Mouse (Mus musculus) intestine, embryonic 16.5 days (tissue): Measurements from ENCODE around the gene D11Wsu47e. TPM values are rescaled to one million over a fixed set of nuclear protein-coding genes. Genes with fewer than 3 reads are reported as not detected.
"Not testable (repeated sequence)": the region's sequence is repeated elsewhere in the genome, so short reads cannot be mapped to it uniquely, and the experiment has no call there.

Source experiments
- ATAC-seq: fragments of 200-750 bp; cut with Nextera tagmentation; 2 replicates; pipeline ENCODE4 v1.8.0; 2017; ENCODE audit warnings: moderate TSS enrichment, moderate library complexity
- H3K27ac ChIP-seq: fragments of 300-500 bp; sonication (generic); 2 replicates; pipeline ENCODE4 v1.5.1; 2014; ENCODE audit warnings: mild to moderate bottlenecking, low read length
- H3K27me3 ChIP-seq: fragments of 300-500 bp; sonication (generic); replicated peaks from 2 replicates; pipeline ENCODE4 v1.6.1; 2014; ENCODE audit warnings: low read length, control low read depth, mixed read lengths; ENCODE audit not compliant: control insufficient read depth, insufficient read depth
- H3K36me3 ChIP-seq: fragments of 300-500 bp; sonication (generic); 2 replicates; pipeline ENCODE4 v1.6.1; 2014; ENCODE audit warnings: low read length, control low read depth; ENCODE audit not compliant: control insufficient read depth, insufficient read depth
- H3K4me1 ChIP-seq: fragments of 300-500 bp; sonication (generic); 2 replicates; pipeline ENCODE4 v1.6.1; 2014; ENCODE audit warnings: low read length, control low read depth, mixed read lengths; ENCODE audit not compliant: control insufficient read depth, insufficient read depth
- H3K4me2 ChIP-seq: fragments of 300-500 bp; sonication (generic); 2 replicates; pipeline ENCODE4 v1.6.1; 2014; ENCODE audit warnings: low read depth, low read length, control low read depth
- H3K4me3 ChIP-seq: fragments of 300-500 bp; sonication (generic); 2 replicates; pipeline ENCODE4 v1.5.1; 2014; ENCODE audit warnings: mild to moderate bottlenecking, low read length
- H3K9ac ChIP-seq: fragments of 300-500 bp; sonication (generic); 2 replicates; pipeline ENCODE4 v1.6.1; 2014; ENCODE audit warnings: low read depth, low read length
- H3K9me3 ChIP-seq: fragments of 300-500 bp; sonication (generic); 2 replicates; pipeline ENCODE4 v1.6.1; 2016; ENCODE audit warnings: low read length, control low read depth; ENCODE audit not compliant: control insufficient read depth
- WGBS: fragments of 180-500 bp; shearing (Covaris S2); extraction: QIAGEN DNeasy Blood & Tissue Kit; methylation state at CpG from one replicate; pipeline ENCODE4 v1.1.7; 2014; 5-methylcytosine and 5-hydroxymethylcytosine counted together
- polyA plus RNA-seq: library from polyadenylated mRNA; unstranded; fragments of >200 nt; fragmentation: Nextera tagmentation; extraction: Ambion mirVana; gene quantifications from 2 replicates; pipeline ENCODE4 v1.2.1, GENCODE M21; 2015

The D11Wsu47e gene
- polyA plus RNA-seq, 1 experiment from 2014 or later, result 14.5 TPM

DNA sequence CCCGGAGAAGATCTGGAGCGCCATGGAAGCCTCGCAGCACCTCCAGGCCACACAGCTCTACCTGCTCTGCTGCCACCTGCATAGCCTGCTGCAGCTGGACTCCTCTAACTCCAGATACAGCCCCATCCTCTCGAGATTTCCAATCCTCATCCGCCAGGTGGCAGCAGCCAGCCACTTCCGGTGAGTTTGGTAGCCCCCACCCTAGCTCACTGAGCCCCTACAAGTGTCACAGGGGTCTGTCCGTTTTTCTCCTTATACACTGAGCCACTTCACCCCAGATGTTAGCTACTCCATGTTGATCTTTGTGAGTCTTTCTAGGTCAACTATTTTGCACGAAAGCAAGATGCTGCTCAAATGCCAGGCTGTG lies 32.3 kb upstream of the D11Wsu47e start:
- H3K4me1 ChIP-seq, result peaks cover 10% of the 10 kb centered on the region
- no peaks in the 10 kb centered on the region for H3K27me3 ChIP-seq
- no peak overlapping the region for H3K4me3 ChIP-seq
- 40% methylated on average over 8 of the region's 8 CpGs for WGBS
- peak overlapping the region; percentile 35; the same call in 1 of the 2 replicates for H3K27ac ChIP-seq
- H3K9me3 ChIP-seq, result no peaks in the 10 kb centered on the region
- peaks cover 30% of the 10 kb centered on the region for H3K36me3 ChIP-seq
- ATAC-seq, result peak; percentile 17; the same call in 1 of the 2 replicates
- H3K9ac ChIP-seq, result no peak overlapping the region
- H3K4me2 ChIP-seq, result no peak overlapping the region

DNA sequence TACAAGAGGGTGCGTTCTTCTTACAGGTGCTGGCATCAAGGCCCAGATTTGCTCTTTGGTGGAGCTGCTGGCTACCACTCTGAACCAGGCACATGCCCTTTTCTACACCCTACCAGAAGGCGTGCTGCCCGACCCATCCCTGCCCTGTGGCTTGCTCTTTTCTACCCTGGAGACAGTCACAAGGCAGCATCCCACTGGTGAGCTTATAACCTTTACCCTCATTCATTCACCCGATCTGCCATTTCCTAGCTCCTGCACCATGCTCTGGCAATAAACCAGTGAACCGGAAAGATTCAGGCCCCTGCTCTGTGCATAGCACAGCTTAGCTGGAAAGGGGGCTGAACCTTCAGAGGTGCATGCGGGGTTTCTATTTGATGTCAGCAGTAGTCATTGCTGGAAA lies 31.7 kb upstream of the D11Wsu47e start:
- no peak overlapping the region for H3K9ac ChIP-seq
- no peak for ATAC-seq
- WGBS, result 86% methylated on average over 6 of the region's 6 CpGs

DNA sequence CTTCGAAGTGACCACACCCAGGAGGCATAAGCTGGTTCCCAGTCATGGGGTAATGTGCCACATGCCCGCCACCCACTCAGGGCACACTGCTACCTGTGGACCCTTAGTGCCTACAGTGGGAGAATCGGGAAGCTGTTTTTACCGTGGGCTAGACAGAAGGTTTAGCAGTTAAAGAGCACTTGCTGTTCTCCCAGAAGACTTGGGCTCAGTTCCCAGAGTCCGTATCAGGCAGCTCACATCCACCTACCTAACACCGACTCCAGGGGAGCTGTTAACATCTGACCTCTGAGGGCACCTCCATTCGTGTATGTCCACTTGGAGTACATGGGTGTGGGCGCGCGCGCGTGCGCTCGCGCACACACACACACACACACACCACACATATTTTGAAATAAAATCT lies 30.1 kb upstream of the D11Wsu47e start:
- Histone ChIP-seq H3K9ac (no peak overlapping the region), H3K4me3 (no peak overlapping the region), H3K27ac (no peak overlapping the region), H3K4me2 (no peak overlapping the region), H3K9me3 (no peaks in the 10 kb centered on the region), H3K4me1 (peaks cover 10% of the 10 kb centered on the region), H3K27me3 (no peaks in the 10 kb centered on the region), H3K36me3 (peaks cover 40% of the 10 kb centered on the region)
- no peak for ATAC-seq
- 94% methylated on average over 15 of the region's 15 CpGs for WGBS

More for the DNA sequence above, 31.7 kb upstream of the D11Wsu47e start:
- no peak overlapping the region for H3K4me3 ChIP-seq
- peaks cover 36% of the 10 kb centered on the region for H3K36me3 ChIP-seq
- peaks cover 10% of the 10 kb centered on the region for H3K4me1 ChIP-seq
- H3K9me3 ChIP-seq, result no peaks in the 10 kb centered on the region
- H3K4me2 ChIP-seq, result no peak overlapping the region
- no peak overlapping the region for H3K27ac ChIP-seq
- H3K27me3 ChIP-seq, result no peaks in the 10 kb centered on the region

DNA sequence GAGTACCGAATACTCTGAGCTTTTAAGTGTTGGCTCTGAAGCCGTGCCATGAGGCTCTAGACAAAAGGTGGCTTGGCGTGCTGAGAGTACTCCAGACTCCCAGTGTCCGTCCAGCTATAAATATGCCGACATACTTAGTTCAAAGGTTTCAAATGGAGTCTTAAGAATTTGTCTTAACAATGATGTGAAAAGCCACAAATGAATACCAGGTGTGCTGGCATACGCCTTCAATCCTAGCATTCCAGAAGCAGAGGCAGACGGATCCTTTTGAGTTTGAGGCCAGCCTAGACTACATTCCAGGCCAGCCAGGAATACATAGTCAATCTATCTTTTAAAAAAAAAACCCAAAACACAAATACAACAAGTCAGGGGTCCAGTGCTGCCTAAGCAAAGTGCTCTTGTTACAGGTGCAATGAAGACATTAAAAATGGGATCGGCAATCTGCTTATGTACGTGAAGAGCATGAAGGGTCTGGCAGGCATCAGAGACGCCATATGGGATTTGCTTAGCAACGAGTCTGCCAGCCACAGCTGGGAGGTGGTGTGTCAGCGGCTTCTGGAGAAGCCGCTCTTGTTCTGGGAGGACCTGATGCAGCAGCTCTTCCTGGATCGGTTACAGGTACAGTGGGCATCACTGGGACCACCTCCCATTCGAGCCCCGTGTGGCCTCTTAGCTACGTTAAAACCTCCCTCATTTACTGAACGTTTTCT lies 29.5 kb upstream of the D11Wsu47e start:
- 78% methylated on average over 18 of the region's 18 CpGs for WGBS
- H3K4me2 ChIP-seq, result no peak overlapping the region
- H3K27me3 ChIP-seq, result no peaks in the 10 kb centered on the region
- H3K4me1 ChIP-seq, result peaks cover 10% of the 10 kb centered on the region
- H3K27ac ChIP-seq, result no peak overlapping the region
- H3K9ac ChIP-seq, result no peak overlapping the region
- H3K9me3 ChIP-seq, result no peaks in the 10 kb centered on the region
- no peak overlapping the region for H3K4me3 ChIP-seq
- peaks cover 44% of the 10 kb centered on the region for H3K36me3 ChIP-seq
- ATAC-seq, result no peak

DNA sequence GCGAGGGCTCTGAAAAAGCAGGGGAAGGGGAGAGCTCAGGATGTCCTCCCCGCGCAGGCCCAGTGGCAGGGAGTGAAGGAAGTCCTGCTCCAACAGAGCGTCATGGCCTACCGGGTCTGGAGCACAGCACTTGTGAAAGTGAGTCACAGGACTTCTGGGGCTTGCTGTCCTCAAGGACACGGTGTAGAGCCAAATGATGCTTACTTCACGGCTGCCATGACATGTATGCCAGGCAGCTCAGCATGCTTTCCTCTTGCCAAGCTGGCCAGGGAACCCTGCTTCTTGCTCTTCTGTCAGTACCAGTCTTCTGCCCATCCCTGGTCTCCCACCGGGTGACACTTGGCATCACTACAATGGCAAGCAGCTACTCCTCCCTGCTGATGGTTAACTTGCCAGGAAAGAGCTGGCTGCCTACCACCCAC lies 27.7 kb upstream of the D11Wsu47e start:
- Histone ChIP-seq H3K4me1 (no peaks in the 10 kb centered on the region), H3K27ac (no peak overlapping the region), H3K4me3 (no peak overlapping the region), H3K36me3 (peaks cover 52% of the 10 kb centered on the region), H3K9ac (no peak overlapping the region), H3K27me3 (no peaks in the 10 kb centered on the region), H3K9me3 (no peaks in the 10 kb centered on the region), H3K4me2 (no peak overlapping the region)
- no peak for ATAC-seq
- 88% methylated on average over 8 of the region's 8 CpGs for WGBS

DNA sequence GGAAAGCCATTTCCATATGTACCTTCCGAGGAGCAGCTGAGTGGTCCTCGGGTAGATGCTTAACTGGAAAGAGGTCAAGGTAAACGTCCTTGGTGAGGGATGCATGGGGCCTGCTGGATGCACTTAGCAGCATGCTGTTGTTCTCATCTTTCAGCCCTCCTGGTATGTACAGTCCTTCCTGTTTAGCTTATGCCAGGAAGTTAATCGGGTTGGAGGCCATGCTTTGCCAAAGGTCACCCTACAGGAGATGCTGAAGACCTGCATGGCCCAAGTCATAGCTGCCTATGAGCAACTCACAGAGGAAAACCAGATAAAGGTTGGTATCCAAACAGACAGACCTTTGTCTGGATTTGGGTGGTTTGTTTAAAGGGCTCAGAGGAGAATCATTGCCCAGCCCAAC lies 27.0 kb upstream of the D11Wsu47e start:
- Histone ChIP-seq H3K27me3 (no peaks in the 10 kb centered on the region), H3K4me3 (no peak overlapping the region), H3K9ac (no peak overlapping the region), H3K4me2 (no peak overlapping the region), H3K27ac (no peak overlapping the region), H3K36me3 (peaks cover 59% of the 10 kb centered on the region), H3K4me1 (no peaks in the 10 kb centered on the region), H3K9me3 (no peaks in the 10 kb centered on the region)
- ATAC-seq, result no peak
- WGBS, result 53% methylated on average over 4 of the region's 4 CpGs

DNA sequence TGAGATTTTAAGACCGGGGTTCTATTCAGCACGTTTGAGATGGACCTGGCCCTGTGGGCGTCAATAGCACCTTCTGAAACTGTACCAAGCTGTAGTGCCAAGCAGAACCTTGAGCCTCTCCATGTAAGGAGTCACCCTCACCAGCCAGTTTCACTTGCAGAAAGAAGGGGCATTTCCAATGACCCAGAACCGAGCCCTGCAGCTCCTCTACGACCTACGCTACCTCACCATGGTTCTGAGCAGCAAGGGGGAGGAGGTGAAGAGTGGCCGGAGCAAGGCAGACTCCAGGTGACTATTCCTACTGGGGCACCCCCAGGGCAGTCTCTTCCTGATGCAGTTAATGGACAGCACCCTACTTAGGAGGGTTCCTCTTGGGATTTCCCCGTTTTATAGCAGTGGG lies 25.9 kb upstream of the D11Wsu47e start:
- Histone ChIP-seq H3K4me2 (no peak overlapping the region), H3K9me3 (no peaks in the 10 kb centered on the region), H3K27me3 (no peaks in the 10 kb centered on the region), H3K36me3 (peaks cover 51% of the 10 kb centered on the region), H3K4me3 (no peak overlapping the region), H3K27ac (no peak overlapping the region), H3K9ac (no peak overlapping the region), H3K4me1 (no peaks in the 10 kb centered on the region)
- no peak for ATAC-seq
- 81% methylated on average over 8 of the region's 8 CpGs for WGBS

DNA sequence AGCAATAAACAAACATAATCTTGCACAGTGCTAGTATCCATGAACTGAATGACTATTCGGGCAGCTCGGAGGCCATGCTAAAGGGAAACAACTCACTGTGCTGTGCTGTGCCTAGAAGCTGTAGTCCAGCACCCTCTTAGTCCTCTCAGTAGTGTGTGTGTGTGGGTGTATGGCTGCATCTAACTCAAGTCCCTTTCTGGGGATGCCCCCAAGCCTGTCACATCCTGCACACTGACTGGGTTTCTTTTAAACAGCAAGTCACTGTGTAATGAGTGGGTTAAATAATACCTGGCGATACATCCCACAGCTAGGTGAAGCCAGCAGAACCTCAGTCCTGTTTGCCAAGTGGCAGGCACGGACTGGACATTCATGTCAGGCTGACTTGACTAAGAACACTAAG lies 25.4 kb upstream of the D11Wsu47e start:
- WGBS, result 76% methylated on average over 4 of the region's 4 CpGs
- H3K27ac ChIP-seq, result no peak overlapping the region
- no peak overlapping the region for H3K4me3 ChIP-seq
- no peaks in the 10 kb centered on the region for H3K27me3 ChIP-seq
- H3K4me2 ChIP-seq, result no peak overlapping the region
- H3K36me3 ChIP-seq, result peaks cover 51% of the 10 kb centered on the region
- no peaks in the 10 kb centered on the region for H3K4me1 ChIP-seq
- H3K9ac ChIP-seq, result no peak overlapping the region
- H3K9me3 ChIP-seq, result no peaks in the 10 kb centered on the region
- ATAC-seq, result no peak

DNA sequence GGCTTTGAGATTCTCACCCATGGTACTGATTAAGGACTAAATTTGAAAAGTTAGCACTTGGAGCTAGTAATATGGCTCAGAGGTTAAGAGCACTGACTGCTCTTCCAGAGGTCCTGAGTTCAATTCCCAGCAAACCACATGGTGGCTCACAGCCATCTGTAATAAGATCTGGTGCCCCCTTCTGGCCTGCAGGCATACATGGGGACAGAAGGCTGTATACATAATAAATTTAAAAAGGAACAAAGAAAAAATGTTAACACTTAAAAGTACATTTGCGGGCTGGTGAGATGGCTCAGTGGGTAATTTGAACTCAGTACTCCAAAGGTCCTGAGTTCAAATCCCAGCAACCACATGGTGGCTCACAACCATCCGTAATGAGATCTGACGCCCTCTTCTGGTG lies 24.0 kb upstream of the D11Wsu47e start:
- H3K4me3 ChIP-seq, H3K27ac ChIP-seq, H3K9ac ChIP-seq, H3K27me3 ChIP-seq, H3K4me2 ChIP-seq, ATAC-seq, H3K9me3 ChIP-seq, H3K4me1 ChIP-seq: not testable (repeated sequence)
- H3K36me3 ChIP-seq, result peaks cover 40% of the 10 kb centered on the region
- WGBS, result 97% methylated on average over 3 of the region's 3 CpGs

DNA sequence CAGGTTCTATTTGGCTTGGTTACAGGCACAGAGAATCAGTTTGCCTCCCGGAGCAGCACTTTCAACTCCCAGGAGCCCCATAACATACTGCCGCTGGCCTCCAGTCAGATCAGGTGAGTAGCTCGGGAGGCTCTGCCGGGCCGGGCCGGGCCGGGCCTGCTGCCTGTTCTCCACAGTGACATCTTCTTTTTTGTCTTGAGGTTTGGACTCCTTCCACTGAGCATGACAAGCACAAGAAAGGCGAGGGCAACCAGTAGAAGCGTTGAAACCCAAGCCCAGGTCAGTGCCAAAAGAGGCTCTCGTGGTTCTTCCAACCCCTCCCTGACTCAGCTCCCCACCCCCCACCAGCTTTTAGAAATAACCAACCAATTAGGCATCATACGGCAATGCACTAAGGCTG lies 23.3 kb upstream of the D11Wsu47e start:
- no peak overlapping the region for H3K9ac ChIP-seq
- H3K27ac ChIP-seq, result no peak overlapping the region
- H3K27me3 ChIP-seq, result no peaks in the 10 kb centered on the region
- no peaks in the 10 kb centered on the region for H3K4me1 ChIP-seq
- 94% methylated on average over 11 of the region's 11 CpGs for WGBS
- ATAC-seq, result no peak
- H3K36me3 ChIP-seq, result peaks cover 39% of the 10 kb centered on the region
- H3K4me3 ChIP-seq, result no peak overlapping the region
- H3K9me3 ChIP-seq, result no peaks in the 10 kb centered on the region
- H3K4me2 ChIP-seq, result no peak overlapping the region
